Mouse (Mus musculus) stomach, embryonic 14.5 days (tissue): ENCODE results near the gene Cntnap1. TPM values are rescaled to one million over a fixed set of nuclear protein-coding genes. Genes with fewer than 3 reads are reported as not detected.

ENCODE experiments used
- microRNA-seq: library from miRNA; unstranded; fragments of <30 nt; microRNA quantifications from one replicate; pipeline ENCODE4, GENCODE M21; 2016
- polyA plus RNA-seq: library from polyadenylated mRNA; unstranded; fragments of >200 nt; fragmentation: Nextera tagmentation; extraction: Ambion mirVana; gene quantifications from 2 replicates; pipeline ENCODE4 v1.2.1, GENCODE M21; 2014

The Cntnap1 gene
- polyA plus RNA-seq, 1 experiment from 2014 or later: 2.2 TPM

Small RNAs within 50 kb of the gene (microRNA-seq; reads per million reads assigned to microRNA genes)
- not detected for gene Gm27626

Other genes with a start within 250 kb of the Cntnap1 start
- 43.5 and 44.8 TPM in 2 replicates for gene Stat3, start 231.0 kb upstream of the Cntnap1 start, polyA plus RNA-seq
- gene Cavin1, start 199.6 kb upstream of the Cntnap1 start, polyA plus RNA-seq: 136 and 158 TPM in 2 replicates
- 38.4 and 42.0 TPM in 2 replicates for gene Atp6v0a1, start 161.1 kb upstream of the Cntnap1 start, polyA plus RNA-seq
- gene Naglu, start 100.5 kb upstream of the Cntnap1 start, polyA plus RNA-seq: 11.2 and 14.2 TPM in 2 replicates
- gene Hsd17b1, start 92.1 kb upstream of the Cntnap1 start, polyA plus RNA-seq: not detected in 2 replicates
- 37.9 and 41.3 TPM in 2 replicates for gene Coasy, start 88.0 kb upstream of the Cntnap1 start, polyA plus RNA-seq
- 36.7 and 46.0 TPM in 2 replicates for gene Mlx, start 83.2 kb upstream of the Cntnap1 start, polyA plus RNA-seq
- 29.7 and 36.4 TPM in 2 replicates for gene Psmc3ip, start 75.1 kb upstream of the Cntnap1 start, polyA plus RNA-seq
- 8.0 and 9.1 TPM in 2 replicates for gene Retreg3, start 50.6 kb upstream of the Cntnap1 start, polyA plus RNA-seq
- gene Tubg1, start 50.6 kb upstream of the Cntnap1 start, polyA plus RNA-seq: 70.5 and 70.9 TPM in 2 replicates
- 3.6 and 4.5 TPM in 2 replicates for gene Tubg2, start 14.6 kb upstream of the Cntnap1 start, polyA plus RNA-seq
- 25.6 and 26.0 TPM in 2 replicates for gene Plekhh3, start 828 bp downstream of the Cntnap1 start, polyA plus RNA-seq
- gene Ccr10, start 4.9 kb downstream of the Cntnap1 start, polyA plus RNA-seq: 0.14 and 0.33 TPM in 2 replicates
- 17.7 and 19.1 TPM in 2 replicates for gene Ezh1, start 55.9 kb downstream of the Cntnap1 start, polyA plus RNA-seq
- 123 and 128 TPM in 2 replicates for gene Ramp2, start 75.5 kb downstream of the Cntnap1 start, polyA plus RNA-seq
- gene Vps25, start 83.2 kb downstream of the Cntnap1 start, polyA plus RNA-seq: 153 and 154 TPM in 2 replicates
- gene Wnk4, start 90.0 kb downstream of the Cntnap1 start, polyA plus RNA-seq: 21.9 and 26.8 TPM in 2 replicates
- 0.87 and 1.6 TPM in 2 replicates for gene Cntd1, start 108.5 kb downstream of the Cntnap1 start, polyA plus RNA-seq
- gene Coa3, start 108.6 kb downstream of the Cntnap1 start, polyA plus RNA-seq: 207 and 215 TPM in 2 replicates
- gene Becn1, start 131.8 kb downstream of the Cntnap1 start, polyA plus RNA-seq: 140 and 144 TPM in 2 replicates
- gene Psme3, start 145.7 kb downstream of the Cntnap1 start, polyA plus RNA-seq: 84.6 and 96.2 TPM in 2 replicates
- gene Aoc2, start 154.5 kb downstream of the Cntnap1 start, polyA plus RNA-seq: 1.3 and 1.8 TPM in 2 replicates
- 3.2 TPM in 2 replicates for gene Aoc3, start 160.1 kb downstream of the Cntnap1 start, polyA plus RNA-seq
- not detected in 2 replicates for gene G6pc, start 197.0 kb downstream of the Cntnap1 start, polyA plus RNA-seq
- gene Aarsd1, start 247.1 kb downstream of the Cntnap1 start, polyA plus RNA-seq: 69.6 and 74.0 TPM in 2 replicates